Mouse (Mus musculus) heart, embryonic 14.5 days (tissue): Measurements from ENCODE around the gene Larp4b. TPM values are rescaled to one million over a fixed set of nuclear protein-coding genes. Genes with fewer than 3 reads are reported as not detected.
A peak's percentile ranks its signal among the peaks of the same experiment; 100 is the strongest.
"Not testable (repeated sequence)": the region's sequence is repeated elsewhere in the genome, so short reads cannot be mapped to it uniquely, and the experiment has no call there.

Source experiments
- ATAC-seq: fragments of 200-750 bp; cut with Nextera tagmentation; 2 replicates; pipeline ENCODE4 v1.8.0; 2017; ENCODE audit warnings: low read depth, moderate TSS enrichment; ENCODE audit not compliant: insufficient number of reproducible peaks, insufficient read depth, low FRiP score
- H3K27ac ChIP-seq, 2 experiments: fragments of 200-500 bp in 1 of 2; fragments of 300-500 bp in 1 of 2; sonication (generic) in 1 of 2; replicated peaks in 1 of 2; 2 replicates each; pipeline ENCODE4 v1.5.1; 2012 to 2014; ENCODE audit warnings: low read depth in 2 of 2, low read length in 2 of 2, control low read depth in 1 of 2, mild to moderate bottlenecking in 1 of 2, mixed read lengths in 1 of 2; ENCODE audit not compliant: control insufficient read depth in 1 of 2, insufficient read depth in 1 of 2
- H3K27me3 ChIP-seq: fragments of 300-500 bp; sonication (generic); 2 replicates; pipeline ENCODE4 v1.6.1; 2014; ENCODE audit warnings: mild to moderate bottlenecking, low read length, control low read depth; ENCODE audit not compliant: control insufficient read depth, insufficient read depth
- H3K36me3 ChIP-seq: fragments of 300-500 bp; sonication (generic); 2 replicates; pipeline ENCODE4 v1.6.1; 2014; ENCODE audit warnings: mild to moderate bottlenecking, control low read depth, low read length, mixed read lengths; ENCODE audit not compliant: control insufficient read depth, insufficient read depth
- H3K4me1 ChIP-seq, 2 experiments: fragments of 200-500 bp in 1 of 2; fragments of 300-500 bp in 1 of 2; sonication (generic) in 1 of 2; 2 replicates each; pipeline ENCODE4 v1.6.1; 2012 to 2014; ENCODE audit warnings: low read length in 2 of 2, control low read depth in 1 of 2, mixed read lengths in 1 of 2; ENCODE audit not compliant: control insufficient read depth in 2 of 2, insufficient read depth in 2 of 2
- H3K4me2 ChIP-seq: fragments of 300-500 bp; sonication (generic); 2 replicates; pipeline ENCODE4 v1.6.1; 2014; ENCODE audit warnings: mild to moderate bottlenecking, low read length
- H3K4me3 ChIP-seq, 2 experiments: fragments of 200-500 bp in 1 of 2; fragments of 300-500 bp in 1 of 2; sonication (generic) in 1 of 2; 2 replicates each; pipeline ENCODE4 v1.5.1; 2012 to 2014; ENCODE audit warnings: low read length in 2 of 2, mild to moderate bottlenecking in 2 of 2, control low read depth in 1 of 2, low read depth in 1 of 2, moderate library complexity in 1 of 2; ENCODE audit not compliant: control insufficient read depth in 1 of 2, insufficient read depth in 1 of 2
- H3K9ac ChIP-seq: fragments of 300-500 bp; sonication (generic); 2 replicates; pipeline ENCODE4 v1.6.1; 2014; ENCODE audit warnings: mild to moderate bottlenecking, low read length
- H3K9me3 ChIP-seq: fragments of 300-500 bp; sonication (generic); 2 replicates; pipeline ENCODE4 v1.6.1; 2016; ENCODE audit warnings: low read length, control low read depth; ENCODE audit not compliant: control insufficient read depth
- WGBS: fragments of 180-500 bp; shearing (Covaris S2); extraction: QIAGEN DNeasy Blood & Tissue Kit; methylation state at CpG from one replicate; pipeline ENCODE4 v1.1.7; 2014; 5-methylcytosine and 5-hydroxymethylcytosine counted together
- polyA plus RNA-seq: library from polyadenylated mRNA; unstranded; fragments of >200 nt; fragmentation: Nextera tagmentation; extraction: Ambion mirVana; gene quantifications from 2 replicates; pipeline ENCODE4 v1.2.1, GENCODE M21; 2014

The Larp4b gene
- 36.1 and 36.5 TPM in 2 replicates for polyA plus RNA-seq

- peak within 1 kb of the TSS; percentile 94 to 96 for H3K27ac ChIP-seq
- WGBS = under 1% methylated on average over 82 of the region's 92 CpGs
- peak; percentile 100 for ATAC-seq
- peak within 1 kb of the TSS; percentile 96 to 99 for H3K4me3 ChIP-seq
- no peaks in the 10 kb centered on the region for H3K9me3 ChIP-seq
- no peaks in the 10 kb centered on the region for H3K36me3 ChIP-seq
- H3K4me1 ChIP-seq = peaks cover 0 to 28% of the 10 kb centered on the region in 2 experiments; a peak in 3 of 4 replicates
- peak within 1 kb of the TSS; percentile 71 for H3K4me2 ChIP-seq
- H3K27me3 ChIP-seq = no peaks in the 10 kb centered on the region
- peak within 1 kb of the TSS; percentile 98 for H3K9ac ChIP-seq
Observed at GRCm38 (mm10) chr13:9093316-9094155, at the start of gene Larp4b. Larp4b (plus strand) TSS chr13:9093881.

- Histone ChIP-seq H3K27ac (no peak overlapping the region), H3K27me3 (no peaks in the 10 kb centered on the region), H3K9me3 (no peaks in the 10 kb centered on the region), H3K36me3 (no peaks in the 10 kb centered on the region), H3K4me3 (no peak overlapping the region), H3K4me2 (no peak overlapping the region), H3K4me1 (no peaks in the 10 kb centered on the region; a peak in 1 of 4 replicates), H3K9ac (no peak overlapping the region)
- ATAC-seq = no peak
- WGBS = 100% methylated on average over 1 of the region's 1 CpGs
Observed at GRCm38 (mm10) chr13:9044731-9045130, 49.0 kb upstream of the Larp4b start.

DNA sequence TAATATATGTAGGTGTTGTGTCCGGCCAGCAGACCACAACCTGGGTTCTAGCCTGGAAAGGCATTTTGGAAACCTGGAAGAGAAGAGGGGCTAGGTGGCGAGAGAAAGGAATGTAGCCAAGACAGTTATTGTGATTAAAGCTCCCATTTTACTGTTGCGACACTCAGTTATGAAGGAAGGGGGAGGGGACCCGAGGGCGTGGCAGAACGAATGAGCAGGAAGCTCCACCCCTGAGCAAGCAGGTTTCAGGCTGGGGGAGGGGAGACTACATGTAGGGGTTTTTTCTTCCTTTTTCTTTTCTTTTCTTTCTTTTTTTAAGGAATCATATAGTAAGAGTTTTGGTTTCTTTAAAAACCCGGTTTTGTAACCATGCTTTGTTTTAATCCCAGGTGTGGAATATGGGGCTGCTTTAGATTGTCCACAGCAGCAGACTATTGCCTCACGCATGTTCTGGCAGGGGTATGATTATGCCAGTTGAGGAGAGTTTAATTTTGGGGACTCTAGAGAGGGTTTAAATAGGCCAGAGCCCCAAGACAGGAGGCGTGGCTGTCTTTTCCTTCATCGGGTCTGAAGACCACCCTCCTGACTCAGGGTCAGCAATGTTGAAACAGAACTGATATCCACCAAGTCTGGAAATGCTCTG lies 41.5 kb upstream of the Larp4b start:
- not testable (repeated sequence) for H3K4me1 ChIP-seq, H3K36me3 ChIP-seq, H3K27ac ChIP-seq, H3K4me2 ChIP-seq, H3K27me3 ChIP-seq, H3K9me3 ChIP-seq, H3K4me3 ChIP-seq, H3K9ac ChIP-seq, ATAC-seq
- 54% methylated on average over 10 of the region's 10 CpGs for WGBS

DNA sequence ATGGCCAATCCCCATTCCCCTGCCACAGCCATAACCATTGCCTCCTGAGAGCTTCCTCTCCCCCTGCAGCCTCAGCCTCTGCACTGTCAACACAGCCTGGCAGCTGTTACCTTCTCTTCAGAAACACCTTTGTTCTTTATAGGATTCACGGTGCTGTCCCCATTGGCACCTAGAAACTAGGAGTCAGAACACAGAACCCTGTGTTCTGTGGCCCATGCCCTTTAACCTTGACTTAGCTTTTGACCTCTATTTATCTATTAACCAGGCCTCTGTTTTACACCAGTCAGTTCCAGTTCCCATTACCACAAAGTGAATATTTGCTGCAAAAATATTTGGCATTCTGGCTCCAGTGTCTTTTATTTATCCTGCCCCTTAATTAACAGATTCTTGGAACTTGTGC lies 36.4 kb upstream of the Larp4b start:
- no peak overlapping the region for H3K27ac ChIP-seq
- 54% methylated on average over 1 of the region's 1 CpGs for WGBS
- ATAC-seq = no peak
- no peaks in the 10 kb centered on the region for H3K9me3 ChIP-seq
- no peak overlapping the region for H3K4me2 ChIP-seq
- no peak overlapping the region for H3K4me3 ChIP-seq
- H3K4me1 ChIP-seq = peaks cover 4% of the 10 kb centered on the region in 2 experiments; a peak in 1 of 4 replicates
- no peaks in the 10 kb centered on the region for H3K36me3 ChIP-seq
- H3K27me3 ChIP-seq = no peaks in the 10 kb centered on the region
- no peak overlapping the region for H3K9ac ChIP-seq

- WGBS = 87% methylated on average over 4 of the region's 4 CpGs
- H3K27me3 ChIP-seq = no peaks in the 10 kb centered on the region
- H3K9ac ChIP-seq = no peak overlapping the region
- peaks cover 4% of the 10 kb centered on the region in 2 experiments; a peak in 1 of 4 replicates for H3K4me1 ChIP-seq
- H3K27ac ChIP-seq = no peak overlapping the region
- no peaks in the 10 kb centered on the region for H3K36me3 ChIP-seq
- no peaks in the 10 kb centered on the region for H3K9me3 ChIP-seq
- no peak overlapping the region for H3K4me3 ChIP-seq
- ATAC-seq = no peak
- no peak overlapping the region for H3K4me2 ChIP-seq
Observed at GRCm38 (mm10) chr13:9058706-9059105, 35.0 kb upstream of the Larp4b start.

GRCm38 (mm10) chr13:9061394-9061793 lies 32.3 kb upstream of the Larp4b start:
- no peak overlapping the region for H3K4me3 ChIP-seq
- H3K9me3 ChIP-seq = no peaks in the 10 kb centered on the region
- ATAC-seq = no peak
- H3K36me3 ChIP-seq = no peaks in the 10 kb centered on the region
- WGBS = 12% methylated on average over 4 of the region's 4 CpGs
- peak overlapping the region; percentile 31 for H3K4me2 ChIP-seq
- H3K4me1 ChIP-seq = peaks cover 4% of the 10 kb centered on the region in 2 experiments; a peak in 1 of 4 replicates
- H3K27ac ChIP-seq = no peak overlapping the region
- no peaks in the 10 kb centered on the region for H3K27me3 ChIP-seq
- no peak overlapping the region for H3K9ac ChIP-seq

- no peak for ATAC-seq
- no peak overlapping the region for H3K4me2 ChIP-seq
- 64% methylated on average over 2 of the region's 2 CpGs for WGBS
- H3K4me1 ChIP-seq = peaks cover 4% of the 10 kb centered on the region in 2 experiments; a peak in 1 of 4 replicates
- H3K4me3 ChIP-seq = no peak overlapping the region
- no peak overlapping the region for H3K9ac ChIP-seq
- H3K27me3 ChIP-seq = no peaks in the 10 kb centered on the region
- H3K36me3 ChIP-seq = no peaks in the 10 kb centered on the region
- H3K9me3 ChIP-seq = no peaks in the 10 kb centered on the region
- no peak overlapping the region for H3K27ac ChIP-seq
Observed at GRCm38 (mm10) chr13:9064196-9064595, 29.5 kb upstream of the Larp4b start.
